Mouse (Mus musculus) liver, postnatal 0 days (tissue): ENCODE results near the gene Sf1. TPM values are rescaled to one million over a fixed set of nuclear protein-coding genes. Genes with fewer than 3 reads are reported as not detected.
A peak's percentile ranks its signal among the peaks of the same experiment; 100 is the strongest.

Experiments used
- ATAC-seq: fragments of 200-750 bp; cut with Nextera tagmentation; 2 replicates; pipeline ENCODE4 v1.8.0; 2017; ENCODE audit warnings: mild to moderate bottlenecking, moderate library complexity
- DNase-seq: peaks from one replicate; pipeline ENCODE4 v3.0.0-alpha.2; 2016
- H3K27ac ChIP-seq: fragments of 300-500 bp; sonication (generic); 2 replicates; pipeline ENCODE4 v1.5.1; 2014; ENCODE audit warnings: antibody characterized with exemption, moderate library complexity, mild to moderate bottlenecking, low read depth
- H3K27me3 ChIP-seq: fragments of 300-500 bp; sonication (generic); 2 replicates; pipeline ENCODE4 v1.6.1; 2014; ENCODE audit warnings: low read length, control low read depth, mixed read lengths; ENCODE audit not compliant: insufficient read depth
- H3K36me3 ChIP-seq: fragments of 300-500 bp; sonication (generic); replicated peaks from 2 replicates; pipeline ENCODE4 v1.6.1; 2014; ENCODE audit warnings: mild to moderate bottlenecking, control low read depth, low read length, moderate library complexity, mixed read lengths; ENCODE audit not compliant: insufficient read depth
- H3K4me1 ChIP-seq: fragments of 300-500 bp; sonication (generic); 2 replicates; pipeline ENCODE4 v1.6.1; 2014; ENCODE audit warnings: antibody characterized with exemption, mild to moderate bottlenecking, control low read depth; ENCODE audit not compliant: insufficient read depth
- H3K4me2 ChIP-seq: fragments of 300-500 bp; sonication (generic); 2 replicates; pipeline ENCODE4 v1.6.1; 2014; ENCODE audit warnings: low read depth, mild to moderate bottlenecking, low read length, moderate library complexity, mixed read lengths
- H3K4me3 ChIP-seq: fragments of 300-500 bp; sonication (generic); 2 replicates; pipeline ENCODE4 v1.5.1; 2014; ENCODE audit warnings: low read depth, low read length
- H3K9ac ChIP-seq: fragments of 300-500 bp; sonication (generic); replicated peaks from 2 replicates; pipeline ENCODE4 v1.6.1; 2014; ENCODE audit warnings: mild to moderate bottlenecking, moderate library complexity
- H3K9me3 ChIP-seq: fragments of 300-500 bp; sonication (generic); 2 replicates; pipeline ENCODE4 v1.6.1; 2016; ENCODE audit warnings: mild to moderate bottlenecking, control low read depth, low read length, mixed read lengths
- CTCF ChIP-seq: sonication (generic); IDR thresholded peaks from 2 replicates; pipeline ENCODE4 v1.5.1; 2016; ENCODE audit warnings: antibody characterized with exemption, low read depth
- EP300 ChIP-seq: IDR thresholded peaks from 2 replicates; pipeline ENCODE4 v1.6.1; 2016; ENCODE audit warnings: antibody characterized with exemption, low read depth, mild to moderate bottlenecking
- WGBS: fragments of 180-500 bp; shearing (Covaris S2); extraction: QIAGEN DNeasy Blood & Tissue Kit; methylation state at CpG from one replicate; pipeline ENCODE4 v1.1.7; 2014; ENCODE audit not compliant: insufficient replicate concordance; 5-methylcytosine and 5-hydroxymethylcytosine counted together
- polyA plus RNA-seq: library from polyadenylated mRNA; unstranded; fragments of >200 nt; fragmentation: Nextera tagmentation; extraction: Ambion mirVana; gene quantifications from 2 replicates; pipeline ENCODE4 v1.2.1, GENCODE M21; 2015

Sf1 gene
- polyA plus RNA-seq, 1 experiment from 2014 or later = 35.7 TPM

GRCm38 (mm10) chr19:6351431-6352106 is 11.9 kb upstream of the Sf1 start:
- peaks cover 12% of the 10 kb centered on the region for H3K4me1 ChIP-seq
- no peak for ATAC-seq
- TF ChIP-seq EP300 (no peak), CTCF (no peak)
- no peak overlapping the region for H3K4me3 ChIP-seq
- no peak overlapping the region for H3K9ac ChIP-seq
- H3K9me3 ChIP-seq = no peaks in the 10 kb centered on the region
- WGBS = 73% methylated on average over 14 of the region's 14 CpGs
- no peak overlapping the region for H3K27ac ChIP-seq
- H3K27me3 ChIP-seq = no peaks in the 10 kb centered on the region
- H3K4me2 ChIP-seq = no peak overlapping the region
- no peak for DNase-seq
- peaks cover 32% of the 10 kb centered on the region for H3K36me3 ChIP-seq

GRCm38 (mm10) chr19:6352107-6352505 is 11.4 kb upstream of the Sf1 start:
- Histone ChIP-seq H3K4me1 (peaks cover 10% of the 10 kb centered on the region), H3K36me3 (peaks cover 29% of the 10 kb centered on the region), H3K9ac (no peak overlapping the region), H3K4me3 (no peak overlapping the region), H3K27me3 (no peaks in the 10 kb centered on the region), H3K9me3 (no peaks in the 10 kb centered on the region), H3K27ac (no peak overlapping the region), H3K4me2 (no peak overlapping the region)
- DNase-seq (no peak), ATAC-seq (no peak)
- TF ChIP-seq EP300 (no peak), CTCF (no peak)
- 35% methylated on average over 2 of the region's 2 CpGs for WGBS

GRCm38 (mm10) chr19:6354030-6354429 is 9.5 kb upstream of the Sf1 start:
- H3K27me3 ChIP-seq = no peaks in the 10 kb centered on the region
- TF ChIP-seq EP300 (no peak), CTCF (no peak)
- ATAC-seq (no peak), DNase-seq (no peak)
- H3K36me3 ChIP-seq = peaks cover 29% of the 10 kb centered on the region
- H3K9me3 ChIP-seq = no peaks in the 10 kb centered on the region
- H3K4me3 ChIP-seq = no peak overlapping the region
- peaks cover 8% of the 10 kb centered on the region for H3K4me1 ChIP-seq
- WGBS = 80% methylated on average over 7 of the region's 7 CpGs
- H3K9ac ChIP-seq = no peak overlapping the region
- H3K4me2 ChIP-seq = no peak overlapping the region
- no peak overlapping the region for H3K27ac ChIP-seq

GRCm38 (mm10) chr19:6361291-6361690 is 2.2 kb upstream of the Sf1 start:
- peaks cover 20% of the 10 kb centered on the region for H3K36me3 ChIP-seq
- no peak overlapping the region for H3K27ac ChIP-seq
- no peak overlapping the region for H3K4me3 ChIP-seq
- no peak overlapping the region for H3K4me2 ChIP-seq
- peaks cover 22% of the 10 kb centered on the region for H3K4me1 ChIP-seq
- TF ChIP-seq CTCF (no peak), EP300 (no peak)
- DNase-seq (no peak), ATAC-seq (no peak)
- H3K9ac ChIP-seq = no peak overlapping the region
- H3K27me3 ChIP-seq = no peaks in the 10 kb centered on the region
- 81% methylated on average over 3 of the region's 3 CpGs for WGBS
- H3K9me3 ChIP-seq = no peaks in the 10 kb centered on the region

- peaks cover 37% of the 10 kb centered on the region for H3K36me3 ChIP-seq
- DNase-seq (no peak), ATAC-seq (no peak)
- H3K4me1 ChIP-seq = peaks cover 27% of the 10 kb centered on the region
- peak overlapping the region; percentile 85 for H3K4me3 ChIP-seq
- peak; percentile 86 for TF ChIP-seq EP300
- TF ChIP-seq CTCF = no peak
- H3K27me3 ChIP-seq = no peaks in the 10 kb centered on the region
- H3K4me2 ChIP-seq = peak overlapping the region; percentile 71
- no peaks in the 10 kb centered on the region for H3K9me3 ChIP-seq
- under 1% methylated on average over 11 of the region's 11 CpGs for WGBS
- H3K27ac ChIP-seq = peak overlapping the region; percentile 99
- H3K9ac ChIP-seq = peak overlapping the region; percentile 47
Measured at GRCm38 (mm10) chr19:6363091-6363410, 439 bp upstream of the Sf1 start.

- Histone ChIP-seq H3K27ac (peak overlapping the region; percentile 99), H3K4me1 (peaks cover 27% of the 10 kb centered on the region), H3K9me3 (no peaks in the 10 kb centered on the region), H3K4me3 (peak overlapping the region; percentile 85), H3K27me3 (no peaks in the 10 kb centered on the region), H3K36me3 (peaks cover 49% of the 10 kb centered on the region), H3K4me2 (peak overlapping the region; percentile 88), H3K9ac (peak overlapping the region; percentile 93)
- TF ChIP-seq EP300 = no peak
- no peak for TF ChIP-seq CTCF
- DNase-seq (peak; percentile 94), ATAC-seq (peak; percentile 20)
- WGBS = 1% methylated on average over 28 of the region's 55 CpGs
Measured at GRCm38 (mm10) chr19:6364317-6364725, 831 bp downstream of the Sf1 start.
